Mouse (Mus musculus) 3T3-L1 (cell line): ENCODE results near the gene Plk5.

Source experiments
- DNase-seq: peaks from one replicate; pipeline ENCODE4 v3.0.0-alpha.2; 2015; ENCODE audit warnings: low read depth, low spot score

The Plk5 gene

DNA sequence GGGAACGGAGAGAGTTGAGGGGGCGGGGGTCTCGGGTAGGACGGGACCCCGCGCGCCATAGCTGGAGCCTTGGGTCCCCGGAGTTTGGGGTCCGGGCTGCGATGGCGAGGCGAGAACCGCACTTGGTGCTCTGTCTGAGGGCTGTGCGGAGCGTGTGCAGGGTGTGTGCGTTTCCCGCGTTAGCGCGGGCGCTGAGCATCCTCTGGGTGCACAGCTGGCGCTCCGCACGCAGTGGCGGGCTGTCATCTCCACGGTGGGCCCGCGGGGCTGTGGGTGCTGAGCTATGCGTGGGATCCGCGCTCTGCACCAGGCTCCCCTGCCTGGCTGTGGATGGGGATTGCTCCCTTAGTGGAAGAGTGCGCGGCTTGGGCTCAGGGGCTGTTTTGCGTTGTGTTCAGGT is 478 bp downstream of the Plk5 start:
- DNase-seq, result no peak

- DNase-seq, result no peak
Observed at GRCm38 (mm10) chr10:80357336-80357735, 1.1 kb downstream of the Plk5 start.

DNA sequence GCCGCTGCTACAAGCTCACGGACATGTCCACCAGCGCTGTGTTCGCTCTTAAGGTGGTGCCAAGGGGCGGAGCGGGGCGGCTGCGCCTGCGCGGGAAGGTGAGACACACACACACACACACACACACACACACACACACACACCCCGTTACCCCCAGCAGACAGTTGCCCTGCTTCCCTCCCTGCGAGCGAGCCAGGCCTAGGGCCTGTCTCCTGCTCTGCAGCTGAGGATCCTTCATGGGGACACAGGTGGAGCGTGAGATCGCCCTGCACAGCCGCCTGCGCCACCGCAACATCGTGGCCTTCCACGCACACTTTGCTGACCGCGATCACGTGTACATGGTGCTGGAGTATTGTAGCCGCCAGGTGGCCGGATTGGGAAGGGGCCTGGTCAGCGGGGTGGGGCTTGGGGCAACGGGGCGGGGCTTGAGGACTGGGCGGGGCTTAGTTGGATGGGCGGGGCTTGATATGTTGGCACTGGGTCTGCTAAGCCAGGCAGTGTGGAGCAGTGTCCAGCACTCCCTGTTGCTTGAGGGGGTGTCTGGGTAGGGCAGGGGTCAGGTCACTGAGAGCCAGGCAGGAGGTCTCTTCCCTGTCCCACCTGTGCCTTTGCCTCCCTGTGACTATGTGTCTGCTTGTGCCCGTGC is 1.9 kb downstream of the Plk5 start:
- no peak for DNase-seq

DNA sequence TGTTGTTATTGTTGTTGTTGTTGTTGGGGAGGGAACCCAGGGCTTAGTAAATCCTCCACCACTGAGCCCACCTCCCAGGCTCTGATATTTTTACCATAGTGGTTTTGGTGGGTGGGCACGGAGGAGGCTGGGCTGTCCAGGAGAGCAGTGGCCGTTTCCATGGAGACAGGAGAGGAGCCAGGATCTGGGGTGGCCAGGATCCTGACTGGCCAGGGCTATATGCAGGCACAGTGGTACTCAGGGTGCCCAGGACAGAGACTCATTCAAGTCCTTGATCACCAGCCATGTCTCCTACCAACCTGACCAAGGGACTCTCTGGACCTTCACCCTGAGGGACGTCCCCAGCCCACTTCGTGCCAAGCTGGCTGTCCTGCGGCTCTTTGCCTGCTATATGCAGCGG is 7.5 kb downstream of the Plk5 start:
- DNase-seq, result no peak

DNA sequence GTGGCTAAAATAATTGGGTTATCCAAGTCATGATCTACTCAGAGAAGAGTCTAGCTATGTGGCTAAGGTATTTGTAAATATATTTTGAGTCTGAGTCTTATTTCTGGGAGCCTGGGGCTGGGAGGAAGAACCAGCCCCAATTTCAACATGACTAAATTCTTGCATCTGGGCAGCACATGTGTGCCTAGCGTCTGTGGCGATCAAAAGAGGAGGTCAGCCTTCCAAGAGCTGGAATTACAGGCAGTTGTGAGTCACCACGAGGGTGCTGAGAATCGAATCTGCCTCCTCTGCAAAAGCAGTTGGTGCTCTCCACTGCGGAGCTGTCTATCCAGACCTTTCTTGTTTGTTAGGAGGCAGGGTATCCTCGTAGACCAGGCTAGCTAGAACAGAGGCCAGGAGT is 9.5 kb downstream of the Plk5 start:
- DNase-seq, result peak; percentile 83

DNA sequence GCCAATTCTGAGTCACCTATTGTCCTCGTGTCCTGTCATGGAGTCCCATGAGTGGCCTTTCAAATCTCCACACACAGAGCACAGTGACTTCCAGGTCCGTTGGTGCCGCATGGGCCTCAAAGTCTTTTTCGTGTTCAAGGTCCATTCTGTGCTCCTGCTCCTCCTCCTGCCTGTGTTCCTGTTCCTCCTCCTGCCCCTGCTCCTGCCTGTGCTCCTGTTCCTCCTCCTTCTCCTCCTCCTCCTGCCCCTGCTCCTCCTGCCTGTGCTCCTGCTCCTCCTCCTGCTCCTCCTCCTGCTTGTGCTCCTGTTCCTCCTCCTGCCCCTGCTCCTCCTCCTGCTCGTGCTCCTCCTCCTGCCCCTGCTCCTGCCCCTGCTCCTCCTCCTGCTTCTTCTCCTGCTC is 11.7 kb downstream of the Plk5 start:
- no peak for DNase-seq

DNA sequence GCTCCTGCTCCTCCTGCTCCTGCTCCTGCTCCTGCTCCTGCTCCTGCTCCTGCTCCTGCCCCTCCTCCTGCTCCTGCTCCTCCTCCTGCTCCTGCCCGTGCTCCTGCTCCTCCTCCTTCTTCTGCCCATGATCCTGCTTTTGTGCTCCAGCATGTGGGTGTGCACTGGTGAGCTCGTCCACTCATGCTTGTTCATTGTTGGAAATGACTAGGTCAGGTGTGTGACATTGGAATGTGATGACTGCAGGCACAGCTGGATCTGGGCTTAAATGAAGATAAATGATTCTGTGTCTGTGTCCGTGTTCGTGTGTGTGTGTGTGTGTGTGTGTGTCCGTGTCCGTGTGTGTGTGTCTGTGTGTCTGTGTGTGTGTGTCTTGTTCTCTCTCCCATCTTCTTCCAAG is 12.1 kb downstream of the Plk5 start:
- DNase-seq, result peak; percentile 56

DNA sequence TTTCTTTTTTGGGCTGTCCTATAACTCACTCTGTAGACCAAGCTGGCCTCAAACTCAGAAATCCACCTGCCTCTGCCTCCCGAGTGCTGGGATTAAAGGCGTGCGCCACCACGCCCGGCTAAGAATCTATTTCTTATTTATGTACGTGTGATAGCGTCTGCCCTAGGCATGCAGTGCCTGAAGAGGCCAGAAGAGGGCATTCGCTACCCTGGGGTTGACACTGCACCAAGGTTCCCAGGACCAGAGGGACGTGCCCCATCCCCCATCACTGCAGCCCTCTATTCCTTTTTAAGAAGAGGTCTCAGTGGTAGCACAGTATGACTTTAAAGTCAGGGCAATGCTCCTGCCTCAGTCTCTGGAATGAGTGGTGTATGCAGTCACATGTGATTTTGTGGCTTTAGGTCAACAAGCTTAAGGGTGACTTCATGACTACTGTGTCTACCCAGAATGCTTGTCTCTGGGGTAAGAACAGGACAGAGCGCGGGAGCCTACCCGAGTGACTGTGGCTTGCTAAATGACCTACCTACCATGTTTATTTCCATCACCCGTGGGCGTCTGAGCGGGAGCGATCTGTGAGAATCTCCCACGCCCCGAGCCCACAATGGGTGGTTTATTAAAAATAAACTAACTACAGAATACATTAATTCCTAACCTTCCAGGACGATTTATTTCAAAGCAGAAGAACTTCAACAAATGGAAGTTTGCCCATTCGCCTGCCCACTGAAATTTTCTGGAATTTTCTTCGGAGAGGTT is 13.9 kb downstream of the Plk5 start:
- DNase-seq, result no peak

DNA sequence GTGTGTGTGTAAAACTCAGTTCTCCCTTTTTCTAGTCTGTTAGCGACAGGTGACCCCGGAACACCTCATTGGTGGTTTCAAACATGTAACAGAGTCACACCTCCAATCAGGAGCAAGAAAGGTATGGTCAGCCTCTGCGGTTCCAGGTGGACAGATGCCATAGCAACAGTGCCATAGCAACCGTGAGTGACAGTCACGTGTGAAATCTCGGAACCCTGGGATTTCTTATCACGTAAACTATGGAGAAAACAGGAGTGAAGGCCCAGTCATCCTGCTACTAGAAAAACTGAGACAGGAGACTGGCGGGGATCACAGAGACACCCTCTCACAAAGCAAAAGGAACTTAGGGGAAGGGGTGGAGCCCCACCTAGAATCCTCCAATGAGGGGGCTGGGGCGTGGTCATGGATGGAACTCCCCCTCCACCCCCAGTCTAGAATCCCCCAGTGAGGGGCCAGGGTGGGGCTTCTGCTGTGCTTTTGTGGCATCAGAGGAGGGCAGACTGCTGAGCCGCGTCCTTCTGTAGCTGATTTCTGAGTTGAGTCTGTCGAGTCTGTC is 15.2 kb downstream of the Plk5 start:
- no peak for DNase-seq

GRCm38 (mm10) chr10:80371983-80372382 is 15.7 kb downstream of the Plk5 start:
- no peak for DNase-seq

- no peak for DNase-seq
Observed at GRCm38 (mm10) chr10:80372706-80373105, 16.4 kb downstream of the Plk5 start.

- peak; percentile 77 for DNase-seq
Observed at GRCm38 (mm10) chr10:80374063-80374462, 17.8 kb downstream of the Plk5 start.

DNA sequence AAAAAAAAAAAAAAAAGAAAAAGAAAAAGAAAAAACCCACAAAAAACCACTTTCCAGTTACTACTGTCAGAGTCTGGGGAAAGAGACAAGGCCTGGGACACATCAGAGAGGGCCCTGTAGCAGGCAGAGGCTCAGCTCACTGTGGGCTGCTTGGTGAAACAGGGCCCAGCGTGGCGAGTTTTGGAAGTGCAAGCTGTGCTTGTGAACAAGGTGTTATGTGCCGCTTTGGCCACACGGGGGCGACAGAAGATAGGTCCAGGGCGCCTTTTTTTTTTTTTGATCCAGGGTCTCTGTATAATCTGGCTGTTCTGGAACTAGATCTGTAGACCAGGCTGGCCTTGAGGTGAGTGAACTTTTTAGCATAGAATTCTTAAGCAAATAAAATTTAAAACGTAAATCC is 19.9 kb downstream of the Plk5 start:
- DNase-seq, result peak; percentile 96

GRCm38 (mm10) chr10:80377716-80378115 is 21.5 kb downstream of the Plk5 start:
- no peak for DNase-seq

- DNase-seq, result no peak
Observed at GRCm38 (mm10) chr10:80382641-80383365, 26.5 kb downstream of the Plk5 start.

DNA sequence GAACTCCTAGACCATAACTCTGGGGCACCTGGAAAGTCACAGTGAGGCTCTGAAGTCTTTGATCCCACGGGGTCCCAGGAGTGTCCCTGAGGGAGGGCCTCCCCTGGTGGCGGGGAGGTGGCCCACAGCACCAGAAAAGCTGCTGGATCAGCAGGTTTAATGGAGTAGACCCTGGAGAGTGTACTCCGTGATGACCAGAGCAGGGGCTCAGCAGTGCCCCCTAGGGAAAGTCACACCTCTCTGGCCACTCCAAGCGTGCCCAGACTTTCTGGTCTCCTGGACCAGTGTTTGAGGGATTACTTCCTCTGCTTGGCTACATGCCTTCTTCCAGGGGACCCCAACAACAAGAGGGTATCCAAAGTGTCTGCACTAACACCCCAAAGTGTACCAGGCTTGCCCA is 27.2 kb downstream of the Plk5 start:
- no peak for DNase-seq

DNA sequence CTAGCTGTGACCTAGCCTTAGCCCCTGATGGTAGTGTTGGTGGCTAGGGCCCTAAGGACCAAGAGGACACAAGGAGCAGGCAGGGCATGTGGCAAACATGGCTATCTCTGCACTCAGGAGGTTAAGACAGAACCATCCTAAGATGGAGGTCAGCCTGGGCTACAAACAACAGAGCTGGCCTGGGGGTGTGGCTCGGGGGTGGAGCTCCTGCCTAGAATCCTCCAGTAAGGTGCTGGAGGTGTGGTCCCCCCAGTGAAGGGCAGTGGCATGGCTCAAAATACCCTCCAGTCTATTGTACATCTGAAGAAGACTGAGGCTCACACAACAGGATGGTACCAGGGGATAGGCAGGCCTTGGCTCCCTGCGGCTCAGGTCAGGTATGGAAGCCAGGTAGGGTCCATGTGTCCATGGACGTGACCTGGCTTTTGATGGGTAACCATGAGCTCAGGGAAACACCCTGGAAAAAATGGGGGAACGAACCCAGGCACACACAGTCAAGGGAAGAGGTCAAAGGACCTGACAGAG is 27.9 kb downstream of the Plk5 start:
- DNase-seq, result no peak

- no peak for DNase-seq
Observed at GRCm38 (mm10) chr10:80384709-80385108, 28.4 kb downstream of the Plk5 start.

DNA sequence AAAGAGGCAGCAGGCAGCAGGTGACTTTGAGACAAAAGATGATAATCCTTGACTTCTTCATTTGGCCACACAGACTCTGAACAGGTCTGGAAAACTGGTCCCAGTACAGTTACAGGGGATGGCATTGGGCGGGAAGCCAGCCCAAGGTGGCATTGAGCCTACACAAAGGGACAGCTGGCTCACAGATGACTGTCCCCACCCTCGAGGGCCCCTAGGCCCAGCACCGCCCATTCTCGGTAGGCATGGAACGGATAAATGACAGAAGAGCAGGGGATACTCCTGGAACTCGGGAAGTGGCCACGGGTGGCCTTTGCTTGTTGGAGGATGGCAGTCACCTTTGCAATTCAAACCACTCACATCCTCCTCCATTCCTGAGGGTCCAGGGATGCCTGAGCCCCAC is 29.1 kb downstream of the Plk5 start:
- no peak for DNase-seq

- DNase-seq, result peak; percentile 67
Observed at GRCm38 (mm10) chr10:80385811-80386734, 29.8 kb downstream of the Plk5 start.
